Mouse (Mus musculus): ENCODE measurements around the gene Fkbp2.
"Not testable (repeated sequence)": the region's sequence is repeated elsewhere in the genome, so short reads cannot be mapped to it uniquely, and the experiment has no call there.

Fkbp2 gene

DNA sequence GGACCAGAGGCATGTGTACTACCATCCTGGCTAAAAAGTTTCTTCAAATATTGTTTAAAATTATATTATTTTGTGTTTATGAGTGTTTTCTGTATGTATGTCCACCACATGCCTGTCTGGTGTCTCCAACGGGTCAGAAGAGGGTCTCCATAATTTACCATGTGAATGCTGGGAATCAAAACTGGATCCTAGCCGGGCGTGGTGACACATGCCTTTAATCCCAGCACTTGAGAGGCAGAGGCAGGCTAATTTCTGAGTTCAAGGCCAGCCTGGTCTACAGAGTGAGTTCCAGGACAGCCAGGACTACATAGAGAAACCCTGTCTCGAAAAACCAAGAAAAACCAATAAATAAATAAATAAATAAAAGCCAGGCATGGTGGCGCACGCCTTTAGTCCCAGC is 10.9 kb upstream of the Fkbp2 start:
- not testable (repeated sequence) for DNase-seq (ENCODE audit: low spot score in 2 of 2)

DNA sequence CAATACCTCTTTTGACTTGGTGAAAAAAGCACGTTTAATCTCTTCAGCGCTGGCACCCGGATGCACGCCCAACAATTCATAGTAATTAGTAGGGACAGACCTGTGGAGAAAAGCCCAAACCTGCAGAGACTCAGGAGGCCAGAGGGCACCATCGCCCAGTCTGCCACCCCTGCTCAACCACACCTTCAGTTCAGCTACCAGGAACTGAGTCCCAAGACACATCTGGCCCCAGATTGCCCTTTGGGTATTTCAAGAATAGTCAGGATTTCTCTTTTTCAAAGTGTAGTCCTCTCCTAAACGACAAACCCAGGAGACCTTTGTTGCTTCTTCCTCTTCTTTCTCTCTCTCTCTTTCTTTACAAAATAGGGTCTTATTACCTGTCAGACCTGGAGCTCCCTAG is 10.4 kb upstream of the Fkbp2 start:
- no peak for DNase-seq (ENCODE audit: low spot score in 2 of 2)

DNA sequence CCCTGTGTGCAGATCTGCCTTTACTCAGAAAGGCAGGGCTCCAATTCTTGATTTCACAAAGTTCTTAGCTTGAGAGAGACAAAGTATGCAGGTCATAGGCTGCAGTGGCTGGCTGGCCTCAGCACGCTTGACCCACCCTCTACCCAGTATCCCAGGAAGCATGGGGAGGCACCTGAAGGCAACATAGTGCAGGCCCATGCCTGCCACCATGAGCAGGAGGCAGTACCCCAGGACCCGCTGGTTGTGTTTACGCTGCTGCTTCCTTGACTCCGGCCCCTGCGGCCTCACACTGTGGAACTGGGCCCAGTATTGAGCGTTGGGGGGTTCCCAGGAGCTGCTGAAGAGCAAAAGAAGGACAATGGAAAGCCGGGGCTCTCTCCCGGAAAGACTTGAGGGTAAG is 8.9 kb upstream of the Fkbp2 start:
- DNase-seq (ENCODE audit: low spot score in 2 of 2): peak in 1 of 2 experiments; percentile 66

DNA sequence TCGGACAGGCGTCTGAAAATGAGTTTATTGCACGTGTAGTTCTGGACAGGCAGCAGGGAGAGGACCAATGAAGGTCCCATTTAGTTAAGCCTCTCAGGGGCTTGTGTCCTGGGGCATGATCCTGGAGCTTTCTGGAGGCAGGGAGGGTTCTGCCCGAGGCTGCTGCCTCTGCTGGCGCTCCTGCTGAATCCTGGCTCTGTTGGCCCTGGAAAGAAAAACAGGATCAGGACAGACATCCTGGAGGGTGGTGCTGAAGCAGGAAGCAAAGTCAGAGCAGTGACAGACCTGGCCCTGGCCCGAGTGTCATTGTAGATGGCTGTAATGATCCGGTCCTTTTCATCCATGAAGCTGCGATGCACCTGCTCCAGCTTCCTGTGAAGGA is 7.6 kb upstream of the Fkbp2 start:
- no peak for DNase-seq (ENCODE audit: low spot score in 2 of 2)

DNA sequence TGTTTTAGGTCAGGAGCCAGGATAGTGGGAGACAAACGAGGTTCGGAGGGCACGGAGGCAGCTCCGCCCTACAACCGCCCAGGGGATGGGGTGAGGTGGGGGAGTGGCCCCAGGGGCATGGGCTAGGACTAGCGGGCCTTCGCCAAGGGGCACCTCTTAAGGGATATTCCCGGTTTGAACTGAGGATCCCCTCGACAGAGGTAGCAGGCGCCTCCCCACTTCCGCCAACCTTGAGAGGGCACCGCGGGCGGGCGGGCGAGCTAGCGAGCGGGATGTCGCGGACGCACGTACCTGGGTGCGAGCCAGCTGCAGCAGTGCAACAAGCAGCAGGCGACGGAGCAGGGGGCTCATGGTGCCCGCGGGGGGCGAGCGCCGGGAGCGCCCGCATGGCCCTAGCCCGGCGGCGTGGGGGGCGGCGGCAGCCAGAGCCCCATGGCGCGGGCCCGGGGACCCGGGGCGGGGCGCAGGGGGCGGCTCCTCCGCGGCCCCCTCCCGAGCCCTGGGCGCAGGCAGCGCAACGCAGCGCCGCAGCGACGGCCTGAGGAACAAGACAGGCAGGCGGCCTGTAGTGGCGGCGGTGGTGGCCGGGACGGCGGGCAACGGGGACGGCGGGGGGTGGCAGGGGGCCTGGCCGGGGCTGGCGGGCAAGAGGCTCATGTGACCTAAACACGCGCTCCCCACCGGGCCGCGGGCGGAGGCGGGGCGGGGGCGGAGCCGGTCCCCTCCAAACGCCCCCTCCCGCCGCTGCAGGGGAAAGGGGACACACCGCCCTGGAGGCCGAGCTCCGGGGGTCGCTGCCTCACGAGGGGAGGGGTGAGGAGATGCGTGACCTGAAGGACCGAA is 7.0 kb upstream of the Fkbp2 start, which contains the start of gene Vegfb:
Gene Vegfb (minus strand): TSS at position 591 of the 843 bp plus-strand sequence.
- DNase-seq (ENCODE audit: low spot score in 2 of 2): peak; percentile 53 to 60

DNA sequence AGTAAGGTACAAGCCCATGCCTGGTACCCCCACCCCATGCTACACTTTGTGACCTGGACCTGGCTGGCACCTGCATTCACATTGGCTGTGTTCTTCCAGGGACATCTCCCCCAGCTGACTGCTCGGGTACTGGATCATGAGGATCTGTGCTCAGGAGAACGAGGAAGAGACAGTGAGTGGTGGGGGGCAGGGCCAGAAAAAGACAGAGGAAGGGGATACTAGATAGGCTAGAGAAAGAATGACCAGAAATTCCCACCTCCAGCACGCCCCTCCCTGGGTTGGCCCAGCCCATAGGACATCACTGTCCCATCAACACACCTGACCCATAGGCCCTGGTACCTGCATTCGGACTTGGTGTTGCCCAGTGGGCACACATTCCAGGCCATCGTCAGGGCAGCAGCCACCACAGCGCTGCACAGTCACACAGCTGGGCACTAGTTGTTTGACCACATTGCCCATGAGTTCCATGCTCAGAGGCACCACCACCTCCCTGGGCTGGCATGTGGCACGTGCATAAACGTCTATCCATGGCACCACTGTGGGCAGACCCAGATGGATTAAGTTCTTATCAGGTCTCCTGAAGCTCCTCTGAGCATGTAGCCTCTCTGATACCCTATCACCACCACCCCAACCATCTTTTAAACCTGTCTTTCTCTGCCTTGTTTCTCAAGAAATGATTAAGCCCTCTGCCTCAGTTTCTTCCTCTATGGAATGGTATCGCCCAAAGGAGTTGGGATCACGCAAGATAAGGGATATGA is 5.8 kb upstream of the Fkbp2 start:
- DNase-seq (ENCODE audit: low spot score in 2 of 2): no peak

DNA sequence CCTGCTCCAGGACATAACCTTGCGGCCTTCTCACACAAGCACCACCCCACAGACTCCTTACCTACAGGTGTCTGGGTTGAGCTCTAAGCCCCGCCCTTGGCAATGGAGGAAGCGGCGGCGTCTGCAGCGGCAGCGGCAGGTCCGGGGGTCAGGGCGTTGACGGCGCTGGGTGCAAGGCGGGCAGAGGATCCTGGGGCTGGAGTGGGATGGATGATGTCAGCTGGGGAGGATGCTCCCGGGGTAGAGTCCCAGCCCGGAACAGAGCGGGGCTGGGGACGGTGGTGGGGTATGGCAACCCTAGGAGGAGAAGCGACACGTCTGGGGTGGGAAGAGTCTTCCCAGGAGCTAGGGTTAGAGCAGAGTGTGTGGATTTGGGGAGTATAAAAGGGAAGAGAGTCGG is 5.0 kb upstream of the Fkbp2 start:
- DNase-seq (ENCODE audit: low spot score in 2 of 2): no peak

DNA sequence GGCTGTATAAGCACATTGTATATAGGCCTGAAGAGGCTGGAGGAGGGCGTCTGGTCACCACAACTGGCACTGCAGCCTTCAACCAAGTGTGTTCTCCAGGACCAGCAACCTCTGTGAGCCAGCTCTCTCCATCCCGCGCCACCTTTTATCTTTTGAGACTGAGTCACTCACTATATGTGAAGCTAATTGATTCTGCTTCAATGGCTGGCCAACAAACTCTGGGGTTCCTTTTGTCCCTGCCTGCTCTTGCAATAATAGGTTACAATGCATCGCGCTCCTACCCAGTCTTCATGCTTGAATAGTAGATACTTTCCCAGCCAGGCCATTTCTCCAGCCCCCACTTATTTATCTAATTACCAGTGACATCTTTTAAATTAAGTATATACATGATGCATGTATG is 3.3 kb upstream of the Fkbp2 start:
- DNase-seq (ENCODE audit: low spot score in 2 of 2): no peak

DNA sequence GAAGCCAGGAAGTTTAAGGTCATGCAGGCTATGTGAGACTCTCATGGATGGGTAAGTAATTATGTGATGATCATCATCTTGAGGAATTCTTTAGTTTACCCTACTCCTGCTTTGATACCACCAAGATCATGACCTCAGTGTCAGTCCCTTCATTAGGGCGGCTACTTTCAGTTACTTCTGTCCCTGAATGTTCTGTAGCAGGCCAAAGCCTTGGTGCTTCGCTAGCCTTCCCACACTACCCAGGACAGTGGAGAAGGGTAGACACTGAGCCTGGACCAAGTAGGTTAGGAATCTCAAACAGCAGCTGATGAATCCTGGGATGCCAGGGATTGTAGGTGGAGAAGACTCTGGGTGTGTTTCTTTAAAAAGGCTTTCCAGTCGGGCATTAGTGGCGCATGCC is 1.2 kb upstream of the Fkbp2 start:
- no peak for DNase-seq (ENCODE audit: low spot score in 2 of 2)

DNA sequence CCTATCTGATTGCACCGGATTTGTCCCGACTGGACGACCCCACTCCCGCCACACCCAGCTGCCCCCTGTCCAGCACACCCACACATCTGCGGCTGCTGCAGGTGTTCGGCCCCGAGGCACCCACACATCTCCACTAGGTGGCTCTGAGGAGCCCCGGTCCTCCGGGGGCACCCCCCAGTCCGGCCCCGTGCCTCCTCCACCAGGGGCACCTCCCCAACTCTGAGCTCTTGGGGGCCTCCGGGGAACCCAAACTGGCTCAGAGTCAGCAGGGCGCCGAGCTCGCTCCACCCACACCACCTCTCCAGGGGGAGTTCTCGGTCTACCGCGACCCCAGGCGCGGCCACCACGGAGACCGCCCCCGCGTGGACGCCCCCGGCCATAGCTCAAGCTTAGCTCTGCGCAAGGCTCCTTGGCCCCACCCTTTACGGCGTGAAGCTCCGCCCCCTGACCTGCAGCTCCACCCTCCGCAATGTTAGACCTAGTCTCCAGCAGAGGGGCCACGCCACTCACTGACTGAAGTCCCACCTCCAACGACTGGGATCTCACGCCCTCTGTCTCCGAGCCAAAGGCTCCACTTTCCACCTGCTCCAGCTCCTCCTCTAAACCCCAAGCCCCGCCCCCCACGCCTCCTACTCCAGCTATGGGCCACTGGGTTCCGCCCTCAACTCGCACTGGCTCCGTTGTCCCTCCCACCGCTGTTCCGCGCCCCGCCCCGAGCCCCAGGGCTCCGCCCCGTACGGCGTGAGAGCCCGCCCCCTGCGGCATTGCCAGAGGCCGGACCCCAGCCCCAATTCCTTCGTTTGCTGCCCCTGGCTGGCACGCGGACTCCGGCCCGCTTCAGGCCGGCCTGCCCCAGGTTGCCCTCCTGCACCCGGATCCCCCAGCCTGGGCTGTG is 568 bp downstream of the Fkbp2 start:
- DNase-seq (ENCODE audit: low spot score in 2 of 2): peak; percentile 99 to 100

DNA sequence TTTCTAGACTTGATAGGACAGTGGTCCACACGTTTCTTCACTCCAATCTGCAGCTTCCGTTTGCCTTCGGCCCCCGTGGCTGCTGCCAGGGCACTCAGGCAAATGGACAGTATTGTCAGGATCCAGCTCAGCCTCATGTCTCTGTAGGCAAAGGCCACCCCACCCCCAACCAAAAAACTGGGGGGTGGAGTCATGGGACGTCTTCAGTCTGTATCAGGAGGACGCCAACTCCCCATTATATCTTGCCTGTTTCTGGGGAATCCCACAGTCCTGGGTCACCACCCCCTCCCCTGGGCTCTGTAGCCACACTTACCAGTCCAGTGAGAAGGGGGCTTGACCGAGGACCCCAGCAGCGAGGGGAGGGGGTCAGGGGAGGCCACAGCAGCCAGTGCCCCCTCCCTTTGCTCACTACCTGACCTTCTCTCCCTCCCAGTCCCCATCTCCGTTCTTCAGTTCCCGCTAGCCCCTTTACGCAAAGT is 1.3 kb downstream of the Fkbp2 start:
- DNase-seq (ENCODE audit: low spot score in 2 of 2): no peak

DNA sequence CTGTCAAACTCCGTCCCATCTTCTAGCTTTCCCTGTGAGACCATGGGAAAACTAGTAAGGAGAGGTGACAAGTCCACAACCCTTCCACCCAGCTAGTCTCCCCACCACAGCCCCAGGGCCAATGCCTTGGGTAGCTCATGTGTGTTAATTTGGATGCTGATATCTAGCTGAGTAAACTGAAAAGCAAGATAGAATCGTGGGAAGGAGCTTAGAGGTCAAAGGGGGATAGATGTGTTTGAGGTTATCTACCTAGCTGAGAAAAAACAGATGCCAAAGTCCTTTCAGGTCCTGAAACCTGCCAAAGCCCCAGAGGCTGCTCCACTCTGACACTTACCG is 1.7 kb downstream of the Fkbp2 start:
- no peak for DNase-seq (ENCODE audit: low spot score in 2 of 2)

DNA sequence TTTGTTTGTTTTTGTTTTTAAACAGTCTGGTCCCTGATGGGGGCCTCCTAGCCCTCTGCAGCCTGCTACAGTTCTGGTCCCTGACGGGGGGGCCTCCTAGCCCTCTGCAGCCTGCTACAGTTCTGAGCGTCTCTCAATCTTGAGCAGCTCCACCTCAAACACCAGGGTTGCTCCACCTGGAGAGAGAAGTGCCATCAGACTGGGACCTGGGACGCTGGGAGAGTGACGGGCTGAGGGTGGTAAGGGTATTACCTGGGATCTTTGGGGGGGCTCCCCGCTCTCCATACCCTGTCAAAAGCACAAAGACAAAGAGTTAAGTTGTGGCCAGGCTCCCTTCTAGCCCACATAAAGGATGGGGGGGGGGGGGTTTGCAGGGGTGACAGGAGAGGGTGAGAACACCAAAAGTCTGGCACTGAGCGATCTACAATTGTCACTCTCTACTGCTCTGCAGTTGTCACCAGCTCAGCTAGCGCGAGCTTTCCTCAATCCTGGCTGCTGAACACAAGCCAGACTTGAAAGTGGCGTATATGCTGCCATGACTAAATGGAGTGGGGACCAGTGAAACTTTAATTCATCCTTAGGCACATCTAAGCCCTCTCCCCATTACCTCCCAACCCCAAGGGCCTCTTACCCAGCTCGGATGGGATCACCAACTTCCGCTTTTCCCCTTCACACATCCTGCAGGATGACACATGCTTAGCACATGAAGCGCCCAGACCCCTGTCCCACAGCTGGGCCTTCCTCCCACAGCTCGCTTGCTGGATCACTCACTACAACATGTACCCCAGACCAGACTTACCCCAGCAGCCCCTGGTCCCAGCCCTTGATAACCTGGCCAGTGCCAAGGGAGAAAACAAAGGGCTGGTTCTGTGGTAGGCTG is 2.3 kb downstream of the Fkbp2 start:
- DNase-seq (ENCODE audit: low spot score in 2 of 2): no peak

DNA sequence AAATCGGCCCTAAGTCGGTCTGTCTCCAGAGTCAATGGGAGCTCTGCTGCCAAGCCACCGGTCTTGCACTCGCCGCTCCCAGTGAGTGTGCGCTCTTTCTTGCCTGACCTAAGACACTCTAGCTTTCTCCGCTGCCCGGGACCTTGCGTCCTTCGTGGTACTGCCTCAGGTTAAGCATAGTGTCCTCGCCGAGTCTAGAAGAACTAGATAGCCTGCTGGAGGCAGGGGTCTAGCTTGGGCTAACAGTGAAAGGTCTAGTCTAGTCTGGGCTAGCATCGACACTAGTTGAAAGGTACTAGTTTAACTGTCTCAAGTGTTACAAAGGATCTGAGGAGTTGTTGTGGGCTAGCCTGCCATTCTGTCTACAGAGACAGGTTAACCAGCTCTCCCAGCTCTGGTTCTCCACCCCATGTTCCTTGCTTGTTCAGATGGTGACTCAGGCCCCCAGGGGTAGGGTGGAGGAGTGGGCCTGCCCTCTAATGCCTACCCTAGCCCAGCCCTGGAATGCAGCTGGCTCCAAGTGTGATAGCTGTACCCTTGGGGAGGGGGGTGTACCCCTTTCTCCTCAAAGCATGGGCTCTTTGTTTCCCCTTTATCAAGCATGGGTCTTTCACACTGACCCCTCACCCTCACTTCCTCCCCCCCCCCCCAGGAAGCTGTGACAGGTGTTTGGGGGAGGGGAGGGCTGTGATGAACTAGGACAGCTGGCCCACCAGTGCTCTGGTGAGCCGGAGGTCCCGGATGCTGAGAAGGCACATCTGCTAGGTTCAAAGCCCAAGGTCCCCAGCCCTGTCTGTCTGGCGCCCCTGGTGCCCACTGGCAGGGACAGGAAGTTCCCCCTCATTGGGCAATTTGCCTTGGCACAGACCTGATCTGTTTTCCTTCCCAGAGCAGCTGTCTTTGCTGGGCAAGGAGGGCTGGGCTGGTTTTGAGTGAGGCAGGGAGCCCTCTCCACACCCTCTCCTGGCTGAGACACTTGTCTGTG is 4.5 kb downstream of the Fkbp2 start, which contains the start of gene Plcb3:
Gene Plcb3 (minus strand): TSS at position 934 of the 985 bp plus-strand sequence.
- peak; percentile 60 to 79 for DNase-seq (ENCODE audit: low spot score in 2 of 2)

DNA sequence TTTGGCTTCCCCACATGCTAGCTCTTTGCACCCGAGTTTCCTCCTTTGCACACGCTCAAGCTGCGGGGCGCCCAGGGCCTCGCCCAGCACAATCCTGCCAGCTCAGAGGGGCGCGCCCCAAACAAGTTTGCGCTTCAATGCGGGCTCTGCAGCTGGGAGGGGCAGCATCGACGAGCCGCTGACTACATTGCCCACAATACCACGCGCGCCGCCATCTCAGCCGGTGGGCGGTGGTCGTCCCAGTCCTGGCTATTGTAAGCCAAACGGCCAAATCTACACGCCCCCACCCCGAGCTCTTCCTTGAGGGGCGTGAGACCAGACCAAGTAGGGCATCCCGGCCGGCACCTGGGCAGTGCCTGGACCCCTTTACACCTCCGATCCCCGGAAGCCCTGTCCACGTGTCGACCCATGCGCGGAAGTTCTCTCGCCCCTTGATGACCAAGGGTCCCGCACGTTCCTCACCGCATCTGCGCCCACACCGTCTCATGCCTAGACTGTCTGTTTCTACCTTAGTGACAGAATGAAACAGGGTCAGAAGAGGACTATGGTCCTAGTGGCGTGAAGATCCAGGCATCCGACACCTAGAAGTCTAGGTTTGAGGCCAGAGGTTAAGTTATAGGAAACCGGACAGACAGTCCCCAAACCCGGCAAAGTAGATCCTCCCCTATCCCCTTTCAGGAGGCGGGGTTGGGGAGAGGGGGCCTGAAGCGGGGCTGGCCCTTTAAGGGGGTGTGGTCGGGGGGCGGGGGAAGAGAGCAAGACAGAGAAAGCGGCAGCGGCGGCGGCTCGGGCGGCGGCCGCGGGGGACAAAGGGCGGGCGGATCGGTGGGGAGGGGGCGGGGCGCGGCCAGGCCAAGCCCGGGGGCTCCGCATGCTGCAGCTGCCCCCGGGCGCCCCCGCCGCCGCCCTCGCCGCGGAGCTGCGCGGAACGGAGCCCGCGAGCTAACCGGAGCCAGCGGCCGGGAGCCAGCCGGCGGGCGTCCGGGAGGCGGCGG is 5.8 kb downstream of the Fkbp2 start, which contains the start of gene Ppp1r14b:
Gene Ppp1r14b (plus strand): TSS at position 758 of the 995 bp plus-strand sequence.
- peak; percentile 78 to 83 for DNase-seq (ENCODE audit: low spot score in 2 of 2)

DNA sequence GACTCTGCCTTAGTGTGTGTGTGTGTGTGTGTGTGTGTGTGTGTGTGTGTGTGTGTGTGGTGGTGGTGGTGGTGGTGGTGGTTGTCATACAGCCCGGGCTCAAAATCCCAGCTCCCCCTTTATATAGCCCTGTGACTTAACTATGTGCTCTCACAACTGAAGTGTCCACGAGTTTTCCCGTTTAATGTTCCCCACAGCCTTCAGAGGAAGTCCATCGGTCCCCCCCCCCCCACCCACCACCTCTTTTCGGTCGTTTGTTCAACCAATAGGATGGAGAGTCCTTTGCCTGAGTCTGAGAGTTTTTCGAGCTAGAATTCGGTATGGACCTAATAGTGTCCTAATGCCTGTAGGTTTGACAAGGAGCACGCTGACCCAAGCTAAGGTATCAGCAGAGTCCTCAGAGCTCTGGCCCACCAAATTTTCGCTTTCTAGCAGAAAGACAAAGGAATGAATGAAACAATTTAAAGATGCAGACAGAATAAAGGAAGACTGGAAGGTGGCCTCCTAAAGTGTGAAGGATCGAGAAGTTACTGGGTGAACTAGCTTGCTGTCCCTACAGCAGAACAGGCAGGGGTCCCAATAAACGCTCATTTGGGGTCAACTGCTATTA is 6.6 kb downstream of the Fkbp2 start:
- no peak for DNase-seq (ENCODE audit: low spot score in 2 of 2)

DNA sequence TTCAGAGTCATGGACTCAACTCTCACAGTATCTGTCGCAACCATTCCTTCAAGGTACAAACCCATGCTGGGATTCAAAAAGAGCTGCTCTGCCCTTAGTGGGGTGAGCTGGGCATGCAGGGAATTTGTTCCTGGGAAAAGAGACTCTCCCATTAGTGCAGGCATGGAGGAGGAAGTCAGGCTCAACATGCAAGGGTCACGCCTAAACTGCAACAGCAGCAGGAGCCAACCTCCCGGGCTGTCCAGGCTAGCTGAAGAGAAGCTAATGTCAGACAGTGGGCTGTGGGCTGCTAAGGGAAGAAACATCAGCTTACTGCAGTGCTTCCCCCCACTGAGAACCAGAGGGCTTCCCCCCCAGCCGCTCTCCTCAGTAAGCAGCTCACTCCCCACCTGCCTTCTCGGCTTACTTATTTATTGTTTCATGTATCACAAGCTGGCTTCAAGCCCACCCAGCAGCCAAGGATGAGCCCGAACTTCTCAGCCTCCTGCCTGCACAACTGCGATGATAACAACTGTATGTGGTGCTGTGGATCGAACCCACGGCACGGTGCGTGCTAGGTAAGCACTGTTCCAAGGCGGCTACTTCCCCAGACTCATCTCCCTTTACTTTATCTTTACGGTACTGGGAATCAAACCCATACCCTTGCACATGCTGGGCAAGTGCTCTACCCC is 7.9 kb downstream of the Fkbp2 start:
- no peak for DNase-seq (ENCODE audit: low spot score in 2 of 2)
